Mouse (Mus musculus) megakaryocyte, embryonic 14.5 days (primary cell): ENCODE measurements around the gene Zbtb34.

Source experiments
- FLI1 ChIP-seq: IDR thresholded peaks from 2 replicates; pipeline ENCODE4 v1.6.1; 2012; ENCODE audit warnings: low read length, inconsistent platforms, mixed read lengths
- GATA1 ChIP-seq: IDR thresholded peaks from 3 replicates; pipeline ENCODE4 v1.6.1; 2012; ENCODE audit warnings: mixed read lengths, low read length, inconsistent platforms, borderline replicate concordance

DNA sequence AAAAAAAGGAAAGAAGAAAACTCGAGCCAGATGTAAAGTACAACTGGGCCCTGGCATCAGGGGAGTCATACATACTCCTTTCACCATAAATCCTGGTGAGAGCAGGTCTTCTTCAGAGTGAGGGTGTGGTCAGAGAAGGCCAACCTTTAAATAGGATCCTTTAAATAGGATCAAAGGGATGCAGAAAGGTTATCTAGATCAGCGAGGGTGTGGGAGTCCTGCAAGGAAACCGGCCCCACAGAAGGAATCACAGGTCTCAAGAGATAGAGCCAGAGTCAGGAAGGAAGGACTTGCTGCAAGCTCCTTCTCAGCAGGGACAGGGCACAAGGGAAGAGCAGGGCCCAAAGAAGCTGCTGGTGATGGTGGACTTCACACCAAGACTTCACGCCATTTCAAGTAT, 13.7 kb downstream of the Zbtb34 start:
- no peak for TF ChIP-seq GATA1
- TF ChIP-seq FLI1: no peak
